ENCODE assay signal across 25 mouse cellular contexts in genomic region chr15:10223614-10224155, GRCm38 (mm10). TPM values are rescaled to one million over a fixed set of nuclear protein-coding genes. Genes with fewer than 3 reads are reported as not detected.
A peak's percentile ranks its signal among the peaks of the same experiment; 100 is the strongest.
DNase-seq lines count a peak whose midpoint lies in the region; ATAC-seq and TF ChIP-seq lines count a peak whose summit lies in the region.
"Had no signal": no experiment of that assay in that cellular context is flagged by ENCODE, and none has a peak within 500 bp of the region (broad histone marks: within the 10 kb centered on the region; RNA-seq: fewer than 3 reads in every experiment).

No protein-coding gene starts in this region.

- 0 out of 2 replicates have a peak, but pooled peaks have one; percentile 2 for TF ChIP-seq CTCF in kidney, adult 2 months (conservative IDR thresholded peaks at IDR 0.05; ENCODE audit: insufficient read depth, insufficient read length, low read depth, low read length)
- no peak for TF ChIP-seq CTCF in liver, postnatal 0 days (IDR thresholded peaks at IDR 0.05; ENCODE audit: low read depth)

- H3K27ac ChIP-seq in kidney, adult 2 months (ENCODE audit: insufficient read depth, low read depth, low read length): no peak overlapping the region
- H3K27ac ChIP-seq in liver, postnatal 0 days (ENCODE audit: low read depth): peak overlapping the region; percentile 55
- no peak overlapping the region for H3K27ac ChIP-seq in liver, embryonic 11.5 days (ENCODE audit: low read depth, low read length)
- H3K27ac ChIP-seq: embryonic facial prominence, embryonic 12.5 days; embryonic facial prominence, embryonic 15.5 days; gastrocnemius, adult 2 months; hindbrain, embryonic 14.5 days had no signal

- H3K4me1 ChIP-seq in kidney, adult 2 months (ENCODE audit: control insufficient read depth, insufficient read depth, low read length): peaks cover 2% of the 10 kb centered on the region; the same call in 1 of the 2 replicates
- H3K4me1 ChIP-seq in liver, postnatal 0 days (ENCODE audit: insufficient read depth): no peaks in the 10 kb centered on the region; the same call in 1 of the 2 replicates
- H3K4me1 ChIP-seq in liver, embryonic 11.5 days (replicated peaks; ENCODE audit: control insufficient read depth, insufficient read depth, low read length): no peaks in the 10 kb centered on the region
- H3K4me1 ChIP-seq: embryonic facial prominence, embryonic 12.5 days; embryonic facial prominence, embryonic 15.5 days had no signal

- no peak overlapping the region for H3K4me3 ChIP-seq in kidney, adult 2 months (ENCODE audit: insufficient read depth, low read depth, low read length)
- H3K4me3 ChIP-seq in liver, postnatal 0 days (ENCODE audit: low read depth, low read length): peak overlapping the region; percentile 15
- H3K4me3 ChIP-seq in liver, embryonic 11.5 days (ENCODE audit: low read depth, low read length): no peak overlapping the region
- H3K4me3 ChIP-seq: embryonic facial prominence, embryonic 12.5 days; embryonic facial prominence, embryonic 15.5 days; gastrocnemius, adult 2 months had no signal

- no peaks in the 10 kb centered on the region for H3K36me3 ChIP-seq in kidney, adult 2 months (ENCODE audit: control insufficient read depth, insufficient read depth, low read length)
- H3K36me3 ChIP-seq in liver, postnatal 0 days (replicated peaks; ENCODE audit: insufficient read depth, low read length): no peaks in the 10 kb centered on the region
- no peaks in the 10 kb centered on the region for H3K36me3 ChIP-seq in liver, embryonic 11.5 days (ENCODE audit: control insufficient read depth, insufficient read depth, low read length)
- H3K36me3 ChIP-seq: embryonic facial prominence, embryonic 12.5 days; embryonic facial prominence, embryonic 15.5 days had no signal

- H3K4me2 ChIP-seq in liver, postnatal 0 days (ENCODE audit: low read depth, low read length): peak overlapping the region; percentile 59
- H3K4me2 ChIP-seq in liver, embryonic 11.5 days: no peak overlapping the region
- H3K4me2 ChIP-seq: embryonic facial prominence, embryonic 12.5 days; embryonic facial prominence, embryonic 15.5 days; heart, embryonic 11.5 days; hindbrain, embryonic 14.5 days had no signal

- ATAC-seq in liver, postnatal 0 days: peak; percentile 54
- no peak for ATAC-seq in liver, embryonic 11.5 days (replicated peaks; ENCODE audit: low FRiP score)
- ATAC-seq: CD4-positive, CD25-positive, alpha-beta regulatory T cell, adult 4 months; forebrain, embryonic 14.5 days; forebrain, postnatal 0 days had no signal

- DNase-seq in kidney, adult 2 months: peak; percentile 84
- no peak for DNase-seq in kidney, postnatal 4 days
- DNase-seq in liver, postnatal 0 days: no peak
- no peak for DNase-seq in liver, embryonic 11.5 days (ENCODE audit: low spot score)
- peak; percentile 43 for DNase-seq in kidney, postnatal 14 days
- DNase-seq in heart, postnatal 14 days: no peak
- DNase-seq in thymus, adult 18-20 months: no peak
- DNase-seq: adrenal gland, adult 2 months; adrenal gland, postnatal 14 days; cerebellum, adult 11 months; cerebellum, adult 2 months; cerebellum, adult 9-11 months; cerebellum, postnatal 25 days; forebrain, postnatal 0 days; gastrocnemius, adult 2 months; gastrocnemius, postnatal 14 days; heart, adult 11 months; heart, postnatal 36 days had no signal

- WGBS in kidney, adult 2 months: 52% methylated on average over 4 of the region's 4 CpGs
- WGBS in liver, postnatal 0 days (ENCODE audit: insufficient replicate concordance): 52% methylated on average over 4 of the region's 4 CpGs
- WGBS in liver, embryonic 11.5 days: 67% methylated on average over 4 of the region's 4 CpGs

- TF ChIP-seq EP300 in liver, postnatal 0 days (IDR thresholded peaks at IDR 0.05; ENCODE audit: low read depth): no peak

- no peak overlapping the region for H3K9ac ChIP-seq in liver, postnatal 0 days (replicated peaks)
- no peak overlapping the region for H3K9ac ChIP-seq in liver, embryonic 11.5 days (ENCODE audit: low read depth, low read length)
- H3K9ac ChIP-seq: embryonic facial prominence, embryonic 12.5 days; embryonic facial prominence, embryonic 15.5 days; forebrain, postnatal 0 days; hindbrain, embryonic 14.5 days had no signal

- H3K9me3 ChIP-seq in liver, postnatal 0 days (ENCODE audit: low read length): no peaks in the 10 kb centered on the region
- no peaks in the 10 kb centered on the region for H3K9me3 ChIP-seq in liver, embryonic 11.5 days (ENCODE audit: control insufficient read depth, low read length)
- H3K9me3 ChIP-seq: embryonic facial prominence, embryonic 12.5 days; embryonic facial prominence, embryonic 15.5 days had no signal

- TF ChIP-seq POLR2A in kidney, adult 2 months (IDR thresholded peaks at IDR 0.05; ENCODE audit: low read depth, low read length): no peak

- no peaks in the 10 kb centered on the region; the same call in 1 of the 2 replicates for H3K27me3 ChIP-seq in kidney, adult 2 months (replicated peaks; ENCODE audit: control insufficient read depth, insufficient read depth, low read length)
- H3K27me3 ChIP-seq in liver, postnatal 0 days (ENCODE audit: insufficient read depth, low read length): no peaks in the 10 kb centered on the region
- no peaks in the 10 kb centered on the region for H3K27me3 ChIP-seq in liver, embryonic 11.5 days (replicated peaks; ENCODE audit: control insufficient read depth, insufficient read depth, low read length)
- H3K27me3 ChIP-seq: embryonic facial prominence, embryonic 12.5 days; embryonic facial prominence, embryonic 15.5 days had no signal

- intact Hi-C loops in heart, postnatal 14 days (cut with DNase I): no loop called here

RNA-seq across cellular contexts. Expression of gene Prlr, which starts 46.6 kb away (rescaled TPM):
- polyA plus RNA-seq in kidney, adult 2 months (2012; rRNA removed): 75.9 and 82.0 TPM in 2 replicates
- polyA plus RNA-seq in liver, postnatal 0 days (2015; fragmentation: Nextera tagmentation; extraction: Ambion mirVana): 13.1 and 13.8 TPM in 2 replicates
- polyA plus RNA-seq in liver, embryonic 11.5 days (2014; fragmentation: Nextera tagmentation; extraction: Ambion mirVana): 0.19 and 0.33 TPM in 2 replicates
- 1 to 10 TPM; 1.2 to 2.3 TPM for total RNA-seq in heart, postnatal 14 days (2021)
- total RNA-seq: MEL had no signal

Comparison
In these comparisons a context has a peak if more than half of its experiments do, and no peak if none do; other contexts are left out.
1. DNase-seq: peak in kidney, adult 2 months (single experiment) and kidney, postnatal 14 days (single experiment); none in kidney, postnatal 4 days (0 of 2), liver, postnatal 0 days (single experiment), liver, embryonic 11.5 days (single experiment), heart, postnatal 14 days (0 of 2) and thymus, adult 18-20 months (0 of 2).
2. RNA of gene Prlr, which starts 46.6 kb away (polyA plus RNA-seq): 75.9 to 82.0 TPM in kidney, adult 2 months and 13.1 to 13.8 TPM in liver, postnatal 0 days; 0.19 to 0.33 TPM in liver, embryonic 11.5 days; every median in the first group is over 10 times any median in the second.